Mouse (Mus musculus): ENCODE data around the gene Ccdc162.

Ccdc162 gene

GRCm38 (mm10) chr10:41573190-41573589, 143.2 kb downstream of the Ccdc162 start:
- no peak for DNase-seq

GRCm38 (mm10) chr10:41572274-41572673, 144.2 kb downstream of the Ccdc162 start:
- no peak for DNase-seq

GRCm38 (mm10) chr10:41571065-41571464, 145.4 kb downstream of the Ccdc162 start:
- DNase-seq, result no peak

GRCm38 (mm10) chr10:41568306-41568705, 148.1 kb downstream of the Ccdc162 start:
- no peak for DNase-seq

GRCm38 (mm10) chr10:41565141-41565540, 151.3 kb downstream of the Ccdc162 start:
- no peak for DNase-seq

- no peak for DNase-seq
Observed at GRCm38 (mm10) chr10:41561701-41562395, 154.6 kb downstream of the Ccdc162 start.

GRCm38 (mm10) chr10:41558401-41558800, 158.0 kb downstream of the Ccdc162 start:
- no peak for DNase-seq

GRCm38 (mm10) chr10:41555081-41555480, 161.4 kb downstream of the Ccdc162 start:
- DNase-seq, result no peak

GRCm38 (mm10) chr10:41553711-41554110, 162.7 kb downstream of the Ccdc162 start:
- peak; percentile 6 for DNase-seq

GRCm38 (mm10) chr10:41552847-41553589, 163.4 kb downstream of the Ccdc162 start:
- peak; percentile 24 for DNase-seq

- no peak for DNase-seq
Observed at GRCm38 (mm10) chr10:41552319-41552718, 164.1 kb downstream of the Ccdc162 start.

GRCm38 (mm10) chr10:41550711-41551110, 165.7 kb downstream of the Ccdc162 start:
- no peak for DNase-seq

GRCm38 (mm10) chr10:41546396-41547165, 169.9 kb downstream of the Ccdc162 start:
- no peak for DNase-seq

- DNase-seq, result no peak
Observed at GRCm38 (mm10) chr10:41545224-41545755, 171.1 kb downstream of the Ccdc162 start.

GRCm38 (mm10) chr10:41544481-41545190, 171.8 kb downstream of the Ccdc162 start:
- no peak for DNase-seq

- DNase-seq, result no peak
Observed at GRCm38 (mm10) chr10:41543844-41544243, 172.6 kb downstream of the Ccdc162 start.

GRCm38 (mm10) chr10:41543439-41543838, 173.0 kb downstream of the Ccdc162 start:
- DNase-seq, result no peak

- no peak for DNase-seq
Observed at GRCm38 (mm10) chr10:41542057-41542456, 174.4 kb downstream of the Ccdc162 start.

- no peak for DNase-seq
Observed at GRCm38 (mm10) chr10:41538986-41539385, 177.4 kb downstream of the Ccdc162 start.

- no peak for DNase-seq
Observed at GRCm38 (mm10) chr10:41537983-41538330, 178.5 kb downstream of the Ccdc162 start.

GRCm38 (mm10) chr10:41537226-41537982, 179.0 kb downstream of the Ccdc162 start:
- no peak for DNase-seq

- DNase-seq, result no peak
Observed at GRCm38 (mm10) chr10:41536714-41537113, 179.7 kb downstream of the Ccdc162 start.

Measured in cerebellum, adult 11-12 months (tissue).